In the genomic region with DNA sequence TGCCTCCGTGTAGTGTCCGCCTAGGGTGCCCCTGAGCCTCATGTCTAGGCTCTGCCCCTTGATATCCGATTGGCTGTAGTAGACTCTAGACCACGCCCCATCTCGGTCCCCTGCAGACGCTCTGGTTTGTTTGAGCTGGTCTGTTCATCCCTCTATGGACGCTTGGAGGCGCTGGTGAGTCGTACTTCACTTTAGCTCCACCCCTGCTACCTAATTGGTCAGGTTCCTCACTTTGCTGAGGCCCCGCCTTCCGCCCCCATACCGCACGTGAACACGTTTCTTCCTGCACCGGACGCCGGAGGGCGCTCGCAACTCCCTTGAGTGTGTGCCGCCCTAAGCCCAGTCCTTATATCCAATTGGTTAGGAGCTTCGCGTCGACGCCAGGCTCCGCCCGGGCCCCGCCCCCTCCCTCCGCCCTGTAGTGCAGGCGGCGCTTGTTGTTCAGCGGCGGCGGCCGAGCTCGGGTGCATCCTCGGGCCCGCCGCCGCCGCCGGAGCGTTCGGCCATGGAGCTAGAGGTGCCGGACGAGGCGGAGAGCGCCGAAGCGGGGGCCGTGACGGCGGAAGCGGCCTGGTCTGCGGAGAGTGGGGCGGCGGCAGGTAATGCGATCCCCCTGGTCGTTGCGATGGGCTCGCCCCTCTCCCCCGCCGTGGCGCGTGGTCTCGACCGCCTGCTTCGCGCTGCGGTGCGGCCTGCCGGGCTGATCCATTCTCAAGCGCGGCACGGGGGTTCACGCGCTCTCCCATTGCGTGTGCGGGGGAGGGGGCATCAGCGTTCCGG, we compare ENCODE assay signal across 8 mouse cellular contexts. TPM values are rescaled to one million over a fixed set of nuclear protein-coding genes. Genes with fewer than 3 reads are reported as not detected.
A peak's percentile ranks its signal among the peaks of the same experiment; 100 is the strongest.
DNase-seq lines count a peak whose midpoint lies in the region; ATAC-seq and TF ChIP-seq lines count a peak whose summit lies in the region.

A gene (plus strand): TSS at position 410 of the 780 bp plus-strand sequence.

- H3K27ac ChIP-seq in cortical plate, adult 2 months (ENCODE audit: insufficient read depth, low read length), result peak within 1 kb of the TSS; percentile 54

- no peaks in the 10 kb centered on the region for H3K27me3 ChIP-seq in megakaryocyte, embryonic 14.5 days (replicated peaks)

- peak; percentile 87 for ATAC-seq in activated CD4-positive, CD25-positive, alpha-beta regulatory T cell, adult 4 months

- H3K4me3 ChIP-seq in cortical plate, adult 2 months (ENCODE audit: insufficient read depth, low read length), result peak within 1 kb of the TSS; percentile 90
- peak within 1 kb of the TSS; percentile 99 for H3K4me3 ChIP-seq in megakaryocyte, embryonic 14.5 days (replicated peaks)

- no peaks in the 10 kb centered on the region for H3K9me3 ChIP-seq in megakaryocyte, embryonic 14.5 days

- peaks cover 25% of the 10 kb centered on the region for H3K36me3 ChIP-seq in megakaryocyte, embryonic 14.5 days (replicated peaks; ENCODE audit: low read length)

- TF ChIP-seq CTCF in cortical plate, adult 2 months (IDR thresholded peaks at IDR 0.05; ENCODE audit: extremely low read depth, insufficient read depth, low read length), result peak; percentile 87

- TF ChIP-seq POLR2A in cortical plate, adult 2 months (IDR thresholded peaks at IDR 0.05; ENCODE audit: extremely low read depth, insufficient read depth, low read length), result 0 out of 2 replicates have a peak, but pooled peaks have one; percentile 35

- H3K4me1 ChIP-seq in cortical plate, adult 2 months (ENCODE audit: control insufficient read depth, insufficient read depth, low read length), result peaks cover 10% of the 10 kb centered on the region
- H3K4me1 ChIP-seq in megakaryocyte, embryonic 14.5 days, result peaks cover 81% of the 10 kb centered on the region

- DNase-seq in gastrocnemius, adult 8-10 months (ENCODE audit: low spot score in 2 of 2), result peak; percentile 99 to 100
- DNase-seq in hindlimb bud, embryonic 11.5 days (ENCODE audit: extremely low spot score, low read depth, low spot score), result peak; percentile 99
- DNase-seq in left cerebral cortex, adult 8-10 months (ENCODE audit: low spot score in 2 of 2), result peak; percentile 98 to 100
- peak; percentile 99 to 100 for DNase-seq in right cerebral cortex, postnatal 10 days (ENCODE audit: low spot score in 2 of 2)
- peak; percentile 96 for DNase-seq in urinary bladder, postnatal 25 days (ENCODE audit: low spot score)

RNA-seq across cellular contexts. Expression of the gene that starts here (rescaled TPM):
- polyA plus RNA-seq in activated CD4-positive, CD25-positive, alpha-beta regulatory T cell, adult 4 months (2017; shearing (Covaris generic)), result 10 to 100 TPM; 11.1 to 16.9 TPM
- 414 and 443 TPM in 2 replicates for polyA plus RNA-seq in cortical plate, adult 2 months (2012; rRNA removed)
- total RNA-seq in gastrocnemius, adult 8-10 months (2022), result 10 to 100 TPM; 18.5 to 22.8 (median 21.9) TPM
- 100 to 1,000 TPM; 355 to 367 (median 361) TPM for total RNA-seq in left cerebral cortex, adult 8-10 months (2022)
- polyA plus RNA-seq in megakaryocyte, embryonic 14.5 days (2012; ENCODE audit: insufficient read depth, low replicate concordance), result 124 and 136 TPM in 2 replicates

Comparison
In these comparisons a context has a peak if more than half of its experiments do, and no peak if none do; other contexts are left out.
1. Peak in every context shown above with its lines: DNase-seq, ATAC-seq, H3K4me3 ChIP-seq and H3K27ac ChIP-seq.
2. RNA of the gene that starts here (total RNA-seq): 355 to 367 TPM in left cerebral cortex, adult 8-10 months; 18.5 to 22.8 TPM in gastrocnemius, adult 8-10 months; every median in the first group is over 10 times any median in the second.